Mouse (Mus musculus) cerebellum, adult 18-20 months (tissue): ENCODE measurements around the gene Nrarp.

Experiments used
- DNase-seq, 2 experiments: peaks; one replicate each; pipeline ENCODE4 v3.0.0; 2021

Nrarp gene

DNA sequence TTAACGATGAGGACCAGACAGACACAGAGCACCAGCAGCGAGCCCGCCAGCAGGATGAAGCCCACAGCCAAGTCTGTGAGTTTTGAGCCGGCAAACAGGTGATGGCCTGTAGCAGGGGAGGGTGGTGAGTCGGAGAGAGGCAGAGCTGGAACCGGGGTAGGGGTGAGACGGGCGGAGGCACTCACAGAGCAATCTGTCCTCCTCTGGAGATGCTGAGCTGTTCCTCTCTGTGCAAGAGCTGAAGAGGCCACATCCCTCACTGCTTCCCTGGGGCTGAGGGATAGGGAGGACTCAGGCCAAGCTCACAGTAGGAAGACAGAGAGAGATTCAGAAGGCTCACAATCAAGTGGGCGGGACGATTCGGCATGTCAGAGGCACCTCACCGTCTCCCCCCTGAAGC lies 50.5 kb downstream of the Nrarp start:
- no peak for DNase-seq
